Mouse (Mus musculus) heart, adult 2 months (tissue): ENCODE measurements around the gene Map2k2. TPM values are rescaled to one million over a fixed set of nuclear protein-coding genes. Genes with fewer than 3 reads are reported as not detected.
A peak's percentile ranks its signal among the peaks of the same experiment; 100 is the strongest.

Experiments
- DNase-seq, 2 experiments: peaks; one replicate each; pipeline ENCODE4 v3.0.0; 2021
- H3K27ac ChIP-seq: fragments of 200-600 bp; 2 replicates; pipeline ENCODE4 v1.8.1; 2022
- H3K27me3 ChIP-seq: fragments of 200-500 bp; 2 replicates; pipeline ENCODE4 v1.6.1; 2012; ENCODE audit warnings: mild to moderate bottlenecking, low read length, inconsistent platforms, mixed read lengths; ENCODE audit not compliant: control insufficient read depth, insufficient read depth
- H3K36me3 ChIP-seq: fragments of 200-500 bp; 2 replicates; pipeline ENCODE4 v1.6.1; 2012; ENCODE audit warnings: low read length, inconsistent platforms; ENCODE audit not compliant: control insufficient read depth, insufficient read depth
- H3K4me1 ChIP-seq: fragments of 200-500 bp; 2 replicates; pipeline ENCODE4 v1.6.1; 2011; ENCODE audit warnings: low read length; ENCODE audit not compliant: control insufficient read depth, insufficient read depth
- H3K4me3 ChIP-seq: fragments of 200-600 bp; 2 replicates; pipeline ENCODE4 v1.8.1; 2022
- H3K79me2 ChIP-seq: fragments of 200-500 bp; replicated peaks from 2 replicates; pipeline ENCODE4 v1.6.1; 2012; ENCODE audit warnings: mild to moderate bottlenecking, inconsistent platforms, low read length, moderate library complexity, mixed read lengths; ENCODE audit not compliant: control insufficient read depth, insufficient read depth
- H3K9ac ChIP-seq: fragments of 200-500 bp; 2 replicates; pipeline ENCODE4 v1.6.1; 2012; ENCODE audit warnings: low read depth, mild to moderate bottlenecking, control low read depth, inconsistent platforms, low read length, mixed read lengths
- CTCF ChIP-seq: fragments of 200-600 bp; IDR thresholded peaks from 2 replicates; pipeline ENCODE4 v1.8.1; 2022; ENCODE audit warnings: antibody characterized with exemption, mild to moderate bottlenecking, moderate library complexity
- EP300 ChIP-seq: fragments of 200-500 bp; IDR thresholded peaks from 2 replicates; pipeline ENCODE4 v1.6.1; 2011; ENCODE audit warnings: low read depth, low read length, control low read depth; ENCODE audit not compliant: insufficient read depth
- POLR2A ChIP-seq: fragments of 200-500 bp; IDR thresholded peaks from 2 replicates; pipeline ENCODE4 v1.6.1; 2011; ENCODE audit warnings: mild to moderate bottlenecking, low read depth, low read length, control low read depth; ENCODE audit not compliant: insufficient read depth
- WGBS: fragments of 180-500 bp; shearing (Covaris S2); methylation state at CpG from one replicate; pipeline ENCODE4 v1.1.7; 2018; 5-methylcytosine and 5-hydroxymethylcytosine counted together
- intact Hi-C: fragments of 180-260 bp; cut with DNase I; formaldehyde crosslinking; loops from one replicate; pipeline ENCODE4 v1.15.1; 2025
- polyA plus RNA-seq: library from polyadenylated mRNA; depleted of rRNA; stranded (reverse); fragments of >200 nt; gene quantifications from 2 replicates; pipeline ENCODE4 v1.2.3, GENCODE M21; 2012
- total RNA-seq, 2 experiments: library from RNA; stranded (reverse); gene quantifications; 2 replicates each; pipeline ENCODE4 v1.2.3; 2021

Map2k2 gene
- total and polyA plus RNA-seq, 3 experiments: 115 to 123 (median 116) TPM

DNA sequence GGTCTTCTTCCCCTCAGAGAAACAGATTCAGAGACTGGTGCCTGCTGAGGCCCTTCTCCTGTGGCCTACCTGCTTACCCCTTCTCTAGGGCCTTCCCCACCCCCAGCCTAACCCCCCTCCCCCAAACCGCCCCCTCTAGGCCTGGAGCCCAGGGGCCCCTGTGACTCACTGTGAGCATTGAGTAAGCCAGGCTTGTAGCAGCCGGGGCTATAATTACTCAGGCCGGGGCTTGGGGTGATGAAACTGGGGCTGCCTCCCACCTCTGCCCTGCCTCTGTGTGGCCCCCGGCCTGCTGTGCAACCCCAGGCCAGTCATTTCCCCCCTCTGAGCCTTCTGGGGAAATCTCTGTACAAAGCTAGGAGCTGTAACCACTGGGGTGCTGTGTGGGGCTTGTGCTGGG is 40.6 kb downstream of the Map2k2 start:
- Histone ChIP-seq H3K27me3 (no peaks in the 10 kb centered on the region), H3K9ac (no peak overlapping the region), H3K4me3 (no peak overlapping the region), H3K36me3 (no peaks in the 10 kb centered on the region; the same call in 1 of the 2 replicates), H3K4me1 (peaks cover 16% of the 10 kb centered on the region), H3K79me2 (peaks cover 25% of the 10 kb centered on the region), H3K27ac (peak overlapping the region; percentile 40)
- intact Hi-C loops: loop anchor here (2.0 kb wide), 1 partner anchor 17 kb away; no protein-coding TSS in a partner anchor
- 56% methylated on average over 4 of the region's 4 CpGs for WGBS
- no peak for DNase-seq
- TF ChIP-seq CTCF: no peak
- TF ChIP-seq POLR2A: no peak
- no peak for TF ChIP-seq EP300

DNA sequence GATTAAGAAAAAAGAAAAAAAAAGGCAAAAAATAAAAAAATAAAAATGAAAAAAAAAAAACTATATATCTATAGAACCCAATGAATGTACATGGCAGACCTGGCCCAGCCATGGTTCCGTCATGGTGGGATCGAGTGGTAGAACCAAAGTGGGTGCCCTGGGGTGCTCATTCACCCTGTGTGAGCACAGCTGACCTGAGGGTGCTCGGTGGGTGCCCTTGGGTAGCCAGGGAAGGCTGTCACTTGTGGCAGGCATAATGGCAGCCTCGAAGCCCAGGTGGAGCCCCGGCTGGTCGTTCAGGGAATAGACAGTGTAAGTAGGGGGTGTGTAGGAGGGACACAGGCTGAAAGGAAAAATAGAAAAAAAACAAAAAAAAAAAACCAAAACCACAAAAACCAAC is 45.5 kb downstream of the Map2k2 start:
- no peaks in the 10 kb centered on the region for H3K4me1 ChIP-seq
- no peak overlapping the region for H3K27ac ChIP-seq
- WGBS: 66% methylated on average over 6 of the region's 6 CpGs
- intact Hi-C loops: no loop called here
- TF ChIP-seq EP300 (no peak), CTCF (no peak), POLR2A (no peak)
- H3K79me2 ChIP-seq: peaks cover 6% of the 10 kb centered on the region
- no peaks in the 10 kb centered on the region for H3K27me3 ChIP-seq
- H3K4me3 ChIP-seq: no peak overlapping the region
- no peak for DNase-seq
- no peak overlapping the region for H3K9ac ChIP-seq
- no peaks in the 10 kb centered on the region for H3K36me3 ChIP-seq

DNA sequence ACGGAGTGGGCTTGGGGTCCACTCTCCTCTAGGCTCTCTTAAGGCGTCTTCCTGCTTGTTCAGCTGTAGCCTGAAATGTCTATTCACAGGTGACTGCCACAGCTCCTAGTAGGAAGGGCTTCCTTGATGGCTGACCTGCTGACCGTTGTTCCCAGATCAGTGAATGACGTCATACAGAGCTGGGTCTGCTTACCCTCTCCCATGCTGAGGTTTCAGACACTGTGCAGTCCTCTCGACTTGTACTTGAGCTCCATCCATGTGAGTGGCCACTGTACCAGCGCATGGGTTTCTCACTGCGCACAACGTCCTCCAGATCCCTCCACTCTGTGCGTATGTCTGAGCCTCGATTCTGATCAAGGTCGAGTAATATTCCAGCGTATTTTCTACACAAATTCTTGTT is 46.9 kb downstream of the Map2k2 start:
- DNase-seq: peak in 1 of 2 experiments; percentile 23
- H3K36me3 ChIP-seq: no peaks in the 10 kb centered on the region
- H3K4me1 ChIP-seq: no peaks in the 10 kb centered on the region
- no peaks in the 10 kb centered on the region for H3K27me3 ChIP-seq
- intact Hi-C loops: no loop called here
- 51% methylated on average over 12 of the region's 12 CpGs for WGBS
- H3K79me2 ChIP-seq: peaks cover 2% of the 10 kb centered on the region; the same call in 1 of the 2 replicates
- TF ChIP-seq CTCF (no peak), EP300 (no peak), POLR2A (no peak)
- H3K9ac ChIP-seq: no peak overlapping the region
- no peak overlapping the region for H3K27ac ChIP-seq
- no peak overlapping the region for H3K4me3 ChIP-seq

DNA sequence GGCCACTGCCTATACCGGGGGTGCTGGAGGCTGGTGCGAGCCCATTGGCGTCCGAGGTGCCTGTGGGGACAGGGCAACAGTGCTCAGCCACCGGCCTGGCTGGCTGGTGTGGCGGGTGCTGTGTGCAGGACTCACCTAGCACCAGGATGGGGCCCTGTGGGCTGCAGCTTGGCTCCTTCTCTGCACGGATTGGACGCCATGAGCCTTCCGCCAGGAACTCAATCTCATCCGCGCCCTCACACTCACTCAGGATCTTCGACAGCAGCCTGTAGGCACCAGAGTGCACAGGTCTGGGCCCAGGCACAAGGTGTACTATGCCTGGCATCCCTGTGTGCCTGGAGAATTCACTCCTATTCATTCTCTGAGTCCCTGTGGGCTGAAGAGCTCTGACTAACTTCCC is 48.6 kb downstream of the Map2k2 start:
- Histone ChIP-seq H3K27ac (no peak overlapping the region; the same call in 1 of the 2 replicates), H3K27me3 (no peaks in the 10 kb centered on the region), H3K36me3 (no peaks in the 10 kb centered on the region), H3K79me2 (no peaks in the 10 kb centered on the region; the same call in 1 of the 2 replicates), H3K9ac (no peak overlapping the region), H3K4me3 (no peak overlapping the region), H3K4me1 (no peaks in the 10 kb centered on the region)
- intact Hi-C loops: no loop called here
- no peak for TF ChIP-seq EP300
- TF ChIP-seq POLR2A: no peak
- TF ChIP-seq CTCF: no peak
- DNase-seq: peak in 1 of 2 experiments; percentile 23
- WGBS: 86% methylated on average over 12 of the region's 12 CpGs

DNA sequence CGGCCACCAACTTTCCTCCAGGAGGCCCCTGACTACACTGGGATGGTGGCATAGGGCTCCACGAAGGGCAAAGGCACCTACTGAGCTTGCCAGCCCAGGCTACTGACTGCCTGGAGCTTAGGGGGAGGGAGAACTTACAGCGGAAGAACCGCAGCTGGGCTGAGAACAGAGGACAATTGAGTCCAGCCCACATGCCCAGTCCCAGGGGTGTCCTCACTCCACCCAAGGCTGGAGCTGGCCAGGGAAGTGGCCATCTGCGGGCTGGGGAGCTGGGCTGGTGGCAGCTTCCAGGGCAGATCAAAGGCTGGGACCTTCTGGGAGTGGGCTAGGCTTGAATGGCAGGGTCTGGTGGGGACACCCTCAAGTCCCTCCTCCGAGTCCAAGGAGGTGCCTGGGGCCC is 49.0 kb downstream of the Map2k2 start:
- no peaks in the 10 kb centered on the region for H3K4me1 ChIP-seq
- no peaks in the 10 kb centered on the region for H3K27me3 ChIP-seq
- DNase-seq: peak in 1 of 2 experiments; percentile 41
- TF ChIP-seq CTCF (no peak), EP300 (no peak), POLR2A (no peak)
- no peak overlapping the region for H3K9ac ChIP-seq
- intact Hi-C loops: no loop called here
- WGBS: 54% methylated on average over 6 of the region's 6 CpGs
- no peaks in the 10 kb centered on the region for H3K36me3 ChIP-seq
- no peaks in the 10 kb centered on the region; the same call in 1 of the 2 replicates for H3K79me2 ChIP-seq
- no peak overlapping the region for H3K4me3 ChIP-seq
- H3K27ac ChIP-seq: no peak overlapping the region; the same call in none of the 2 replicates

DNA sequence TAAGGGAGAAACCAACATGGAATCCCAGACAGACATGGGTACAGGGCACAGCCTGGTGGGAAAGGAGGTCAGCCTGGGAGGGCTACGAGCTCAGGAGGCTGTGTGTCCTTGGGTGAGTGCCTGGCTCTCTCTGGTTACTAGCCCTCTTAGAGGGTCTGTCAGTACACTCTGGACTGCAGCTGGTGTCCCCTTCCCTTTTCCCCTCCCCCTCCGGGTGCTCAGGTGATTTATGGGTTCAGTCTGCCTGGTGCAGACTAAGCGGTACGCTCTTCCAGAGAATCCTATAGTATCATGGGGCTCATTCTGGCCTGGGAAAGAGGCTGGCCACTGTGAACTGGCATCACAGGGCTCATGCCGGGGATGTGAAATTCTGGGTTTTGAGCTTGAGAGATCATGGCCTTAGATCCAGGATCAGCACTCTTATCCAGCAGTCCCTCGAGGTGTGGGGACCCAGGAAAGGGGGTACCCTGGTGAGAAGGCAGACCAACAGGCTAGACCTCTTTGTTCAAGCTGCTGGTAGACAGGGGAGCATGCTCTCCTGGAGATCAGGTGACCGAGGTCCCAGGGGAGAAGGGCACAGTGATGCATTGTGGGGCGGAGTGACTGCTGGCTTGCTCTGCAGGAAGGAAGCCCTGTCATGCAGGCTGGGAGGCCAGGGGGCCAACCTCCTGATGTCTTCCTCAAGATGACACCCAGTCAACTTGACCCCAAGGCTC is 56.0 kb downstream of the Map2k2 start:
- intact Hi-C loops: loop anchor here (2.0 kb wide), 1 partner anchor 15 kb away; no protein-coding TSS in a partner anchor
- Histone ChIP-seq H3K4me3 (no peak overlapping the region), H3K27me3 (no peaks in the 10 kb centered on the region), H3K9ac (no peak overlapping the region), H3K36me3 (no peaks in the 10 kb centered on the region), H3K27ac (no peak overlapping the region), H3K79me2 (peaks cover 11% of the 10 kb centered on the region), H3K4me1 (peaks cover 5% of the 10 kb centered on the region)
- WGBS: 76% methylated on average over 8 of the region's 8 CpGs
- DNase-seq: peak in 1 of 2 experiments; percentile 71
- TF ChIP-seq EP300 (no peak), POLR2A (no peak), CTCF (no peak)
